Mouse (Mus musculus): ENCODE results near the gene Lbhd2.

DNA sequence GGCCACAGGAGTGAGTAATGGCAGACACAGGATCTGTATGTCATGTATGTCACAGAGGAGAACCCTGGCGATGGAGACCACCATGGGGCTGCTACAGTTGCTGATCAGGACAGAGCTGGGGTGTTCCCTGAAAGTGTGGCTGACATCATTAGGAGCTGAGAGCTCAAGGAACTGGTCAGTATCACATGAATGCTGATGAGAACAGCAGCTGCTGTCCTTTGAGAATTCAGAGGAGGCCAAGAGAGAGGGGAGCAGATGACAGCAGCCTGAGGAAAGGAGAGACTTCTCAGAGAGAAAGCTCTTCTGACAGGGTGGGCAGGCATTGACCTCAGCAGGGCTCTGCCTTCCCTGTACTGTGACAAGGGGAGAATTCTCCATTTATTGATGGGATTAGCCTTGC is 51.1 kb downstream of the Lbhd2 start:
- TF ChIP-seq CTCF (IDR thresholded peaks at IDR 0.05) = no peak
- TF ChIP-seq POLR2A (IDR thresholded peaks at IDR 0.05; ENCODE audit: insufficient read depth, low read depth, low read length) = no peak

All from heart, adult 2 months (tissue).